Mouse (Mus musculus): ENCODE data around the gene Olfr12.
A peak's percentile ranks its signal among the peaks of the same experiment; 100 is the strongest.

Gene Olfr12

DNA sequence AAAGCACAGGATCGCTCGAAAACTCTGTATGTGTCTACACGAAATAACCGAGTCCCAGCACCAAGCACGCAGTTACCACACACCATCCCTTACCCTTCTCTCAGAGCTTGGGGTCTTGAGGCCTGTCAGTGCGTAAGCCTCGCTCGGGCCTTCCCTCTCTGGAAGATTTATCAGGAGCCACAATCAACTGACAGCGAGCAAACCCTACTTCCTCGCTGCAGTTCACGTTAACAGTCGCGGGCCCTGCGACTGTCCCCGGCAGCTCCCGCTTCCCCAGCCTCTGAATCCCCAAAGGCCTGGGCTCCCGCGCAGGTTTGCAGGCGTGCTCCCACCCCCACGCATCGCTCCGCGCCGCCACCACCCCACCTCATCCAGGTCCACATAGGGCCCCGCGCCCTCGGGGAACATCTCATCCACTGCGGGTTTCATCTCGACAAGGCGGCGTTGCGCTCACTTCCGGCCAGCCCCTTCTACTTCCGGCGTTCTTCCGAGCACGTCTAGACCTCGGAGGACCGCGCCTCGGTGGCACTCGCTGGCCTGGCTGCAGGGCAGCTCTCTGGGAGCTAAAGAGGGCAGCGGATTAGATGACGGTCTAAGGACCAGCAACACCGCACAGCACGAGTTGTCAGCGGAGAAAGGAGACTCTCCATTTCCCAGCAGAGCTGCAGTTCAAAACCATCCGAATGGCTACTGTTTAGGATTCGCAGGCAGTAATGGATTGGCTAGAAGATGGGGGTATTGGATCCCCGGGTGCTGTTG lies 24.1 kb downstream of the Olfr12 start, which contains the start of gene Cops9:
Cops9 (minus strand) TSS at position 472 of the 759 bp plus-strand sequence.
- peak; percentile 89 for DNase-seq

GRCm38 (mm10) chr1:92643691-92644090 lies 26.1 kb downstream of the Olfr12 start:
- no peak for DNase-seq

DNA sequence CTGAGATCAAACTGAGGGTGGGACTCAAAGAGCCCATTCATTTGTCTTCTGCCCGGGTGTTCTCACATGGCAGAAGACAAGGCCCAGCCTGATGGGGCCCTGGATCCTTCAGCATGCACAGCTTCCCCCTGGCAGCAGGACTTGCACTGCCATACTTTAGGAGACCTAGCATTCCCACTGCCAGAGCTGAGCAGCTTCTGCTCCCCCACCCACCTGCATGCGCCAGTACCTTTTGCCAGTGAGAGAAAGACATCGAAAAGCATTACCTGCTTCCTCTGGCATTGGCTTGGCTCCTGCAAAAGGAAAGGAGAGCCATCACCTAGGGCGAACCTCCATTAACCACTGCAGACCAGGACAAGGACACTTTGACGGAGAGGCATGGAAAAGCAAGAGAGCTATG lies 27.3 kb downstream of the Olfr12 start:
- DNase-seq: no peak

DNA sequence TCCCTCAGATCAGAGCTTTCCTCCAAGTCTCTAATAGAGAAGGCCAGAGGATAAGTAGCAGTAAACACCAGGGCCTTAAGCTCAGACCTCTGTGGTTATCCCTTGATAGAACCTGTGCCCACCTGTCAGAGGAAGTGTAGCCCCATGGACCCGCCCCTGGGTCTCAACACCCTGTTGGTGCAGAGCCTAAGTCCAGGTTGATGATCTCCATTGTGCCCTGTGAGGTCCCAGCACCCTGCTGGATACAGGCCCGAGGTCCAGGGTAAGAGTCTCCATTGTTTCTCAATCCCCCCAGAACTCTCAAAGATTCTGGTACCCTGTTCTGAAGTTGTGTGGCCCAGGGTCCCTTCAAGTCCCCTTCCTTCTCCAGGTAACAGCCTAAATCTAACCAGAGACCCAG lies 28.5 kb downstream of the Olfr12 start:
- DNase-seq: no peak

DNA sequence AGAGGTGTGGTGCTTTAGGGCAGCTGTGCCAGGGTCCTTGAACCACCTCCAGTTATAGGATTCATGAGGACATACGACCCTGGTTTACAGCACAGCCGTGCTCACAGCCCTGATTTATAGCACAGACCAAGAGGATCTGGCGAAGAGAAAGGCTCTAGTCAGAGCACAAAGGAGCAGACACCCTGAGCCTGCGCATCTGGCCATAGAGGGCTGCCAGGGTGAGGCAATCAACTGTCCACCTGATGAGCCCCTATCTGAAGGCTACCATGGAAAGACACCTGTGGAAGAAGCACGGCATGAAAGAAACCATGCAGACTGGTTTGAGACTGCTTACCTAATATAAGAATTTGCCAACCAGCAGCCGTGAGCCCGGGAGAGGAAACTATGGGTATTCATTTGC lies 29.0 kb downstream of the Olfr12 start:
- no peak for DNase-seq

GRCm38 (mm10) chr1:92647026-92647425 lies 29.4 kb downstream of the Olfr12 start:
- DNase-seq: no peak

- peak; percentile 72 for DNase-seq
These were observed 30.2 kb downstream of the Olfr12 start for GRCm38 (mm10) chr1:92647752-92648151.

DNA sequence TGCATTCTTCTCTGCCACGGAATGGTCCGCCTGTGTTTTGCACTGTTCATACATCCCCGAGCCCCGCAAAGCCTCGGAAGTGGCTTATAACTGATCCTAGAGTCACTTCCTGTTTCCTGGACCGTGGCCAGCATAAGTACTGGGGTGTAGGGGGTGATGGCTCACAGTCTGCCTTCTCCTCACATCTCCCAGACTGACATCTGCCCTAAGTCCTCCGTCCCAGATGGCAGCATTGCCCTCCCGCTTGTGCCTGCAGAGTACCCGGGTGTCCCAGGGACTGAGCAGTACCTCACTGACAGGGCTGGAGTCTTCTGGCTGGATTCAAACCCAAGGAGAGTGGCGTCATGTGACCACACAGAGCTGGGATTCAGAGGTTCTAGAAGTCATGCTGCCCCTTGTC lies 30.6 kb downstream of the Olfr12 start:
- no peak for DNase-seq

DNA sequence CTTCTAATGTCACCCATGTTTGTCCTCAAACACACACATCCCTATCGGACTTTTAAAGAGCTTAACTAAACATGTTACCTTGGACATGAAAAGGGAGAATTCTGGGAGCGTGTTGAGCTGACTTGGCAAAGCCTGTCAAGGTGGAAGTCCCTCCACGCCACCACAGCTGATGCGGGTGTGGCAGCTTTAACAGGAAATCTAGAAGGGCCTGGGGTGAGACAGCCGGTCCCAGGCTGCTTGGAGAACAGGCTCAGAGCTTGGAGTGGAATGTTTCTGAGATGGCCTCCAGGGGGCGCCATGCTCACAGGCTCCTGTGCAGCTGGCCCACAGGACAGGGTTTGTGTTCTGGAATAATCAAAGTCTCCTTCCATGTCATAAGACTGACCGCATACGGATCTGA lies 31.1 kb downstream of the Olfr12 start, which contains the start of gene Otos:
Otos (minus strand) TSS at position 169 of the 400 bp plus-strand sequence.
- peak; percentile 73 for DNase-seq

GRCm38 (mm10) chr1:92651467-92651866 lies 33.9 kb downstream of the Olfr12 start:
- no peak for DNase-seq

DNA sequence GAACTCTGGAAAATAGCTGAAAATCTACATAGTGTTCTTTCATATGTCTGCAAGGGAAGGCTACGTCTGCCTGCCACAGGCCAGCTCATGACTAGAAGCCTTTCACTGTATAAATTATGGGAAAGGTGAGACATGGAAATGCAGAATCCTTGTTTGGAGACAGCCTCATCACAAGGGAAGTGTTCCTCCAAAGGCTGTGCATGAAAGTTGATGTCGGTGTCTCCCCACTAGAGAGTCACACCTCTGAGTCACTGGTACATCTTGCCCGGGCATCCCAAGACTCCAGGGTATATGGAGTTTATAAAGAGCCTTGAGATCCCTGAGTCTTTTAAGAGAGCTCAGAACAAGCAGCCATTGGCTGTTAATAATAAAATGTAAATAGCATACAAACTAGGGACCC lies 35.6 kb downstream of the Olfr12 start:
- no peak for DNase-seq

GRCm38 (mm10) chr1:92654676-92655075 lies 37.1 kb downstream of the Olfr12 start:
- no peak for DNase-seq

GRCm38 (mm10) chr1:92657025-92657820 lies 39.6 kb downstream of the Olfr12 start:
- no peak for DNase-seq

GRCm38 (mm10) chr1:92659392-92659791 lies 41.8 kb downstream of the Olfr12 start:
- no peak for DNase-seq

GRCm38 (mm10) chr1:92667106-92667505 lies 49.5 kb downstream of the Olfr12 start:
- DNase-seq: no peak

- no peak for DNase-seq
These were observed 51.8 kb downstream of the Olfr12 start for GRCm38 (mm10) chr1:92669430-92669829.

DNA sequence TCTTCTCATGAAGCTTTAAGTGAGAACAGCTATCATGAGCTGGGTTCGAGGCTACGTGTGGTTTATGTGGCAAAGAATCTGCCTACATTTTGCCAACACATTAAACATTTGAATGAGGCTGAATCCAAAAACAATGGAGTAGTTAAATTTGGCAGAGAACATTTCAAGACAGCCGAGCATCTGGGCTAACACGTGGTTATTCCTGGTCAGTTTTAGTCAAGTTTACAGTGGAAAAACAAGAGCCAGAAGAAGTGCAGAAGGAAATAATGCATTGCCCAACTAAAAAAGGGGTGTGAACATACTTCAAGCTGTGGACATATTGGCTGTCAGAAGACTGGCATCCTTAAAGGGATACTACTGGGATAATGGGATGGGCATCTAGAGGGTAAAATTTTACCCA lies 53.7 kb downstream of the Olfr12 start:
- DNase-seq: no peak
